In the genomic region with DNA sequence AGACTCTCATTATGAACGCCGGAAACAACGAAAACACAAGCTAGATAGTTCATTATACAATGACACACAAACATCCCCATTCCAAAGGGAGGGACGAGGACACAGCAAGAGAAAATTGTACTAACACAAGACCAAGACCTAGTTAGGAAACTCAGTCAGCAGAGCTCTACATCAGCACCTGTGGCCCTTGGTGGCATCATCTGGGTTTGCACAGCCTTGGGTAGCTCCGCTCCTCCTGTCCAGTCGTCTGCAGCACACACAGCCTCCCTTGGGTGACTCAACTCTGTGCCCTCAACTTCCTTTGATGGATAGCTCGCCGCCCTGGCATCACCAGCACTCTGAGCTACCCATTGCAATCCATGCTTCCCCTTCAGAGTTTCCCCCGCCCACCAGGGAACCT, we compare ENCODE assay signal across 24 mouse cellular contexts.
"Had no signal": no experiment of that assay in that cellular context is flagged by ENCODE, and none has a peak within 500 bp of the region (broad histone marks: within the 10 kb centered on the region; RNA-seq: fewer than 3 reads in every experiment).

No protein-coding gene starts in this region.

- H3K9me3 ChIP-seq: heart, embryonic 10.5 days; hindbrain, embryonic 15.5 days; kidney, embryonic 15.5 days; limb, embryonic 13.5 days; limb, embryonic 15.5 days; liver, embryonic 12.5 days had no signal

- H3K4me2 ChIP-seq: heart, embryonic 12.5 days; hindbrain, embryonic 13.5 days; hindbrain, embryonic 15.5 days; kidney, embryonic 15.5 days; limb, embryonic 13.5 days; limb, embryonic 15.5 days; liver, embryonic 12.5 days had no signal

- H3K27me3 ChIP-seq: heart, embryonic 12.5 days; hindbrain, embryonic 13.5 days; hindbrain, embryonic 15.5 days; kidney, embryonic 15.5 days; limb, embryonic 13.5 days; limb, embryonic 15.5 days; liver, embryonic 12.5 days had no signal

- H3K4me3 ChIP-seq: heart, embryonic 10.5 days; heart, embryonic 12.5 days; hindbrain, embryonic 13.5 days; hindbrain, embryonic 15.5 days; kidney, embryonic 15.5 days; limb, embryonic 13.5 days; limb, embryonic 15.5 days; liver, embryonic 12.5 days had no signal

- H3K9ac ChIP-seq: heart, embryonic 12.5 days; hindbrain, embryonic 13.5 days; hindbrain, embryonic 15.5 days; kidney, embryonic 15.5 days; limb, embryonic 13.5 days; limb, embryonic 15.5 days; liver, embryonic 12.5 days had no signal

- H3K4me1 ChIP-seq: heart, embryonic 10.5 days; heart, embryonic 12.5 days; hindbrain, embryonic 13.5 days; hindbrain, embryonic 15.5 days; limb, embryonic 13.5 days; limb, embryonic 15.5 days had no signal

- DNase-seq: gastrocnemius, postnatal 14 days; gastrocnemius, postnatal 36 days; heart, adult 18-20 months; heart, postnatal 14 days; heart, postnatal 36 days; kidney, adult 11 months; kidney, adult 2 months; kidney, adult 9 months; kidney, postnatal 14 days; kidney, postnatal 36 days; layer of hippocampus, adult 9-11 months; layer of hippocampus, postnatal 36 days; left cerebral cortex, postnatal 4 days had no signal

- H3K27ac ChIP-seq: heart, embryonic 10.5 days; hindbrain, embryonic 13.5 days; hindbrain, embryonic 15.5 days; hindbrain, postnatal 0 days; kidney, embryonic 15.5 days; kidney, postnatal 0 days; limb, embryonic 13.5 days; limb, embryonic 15.5 days; liver, embryonic 12.5 days had no signal

- H3K36me3 ChIP-seq: heart, embryonic 10.5 days; heart, embryonic 12.5 days; hindbrain, embryonic 13.5 days; hindbrain, embryonic 15.5 days; kidney, embryonic 15.5 days; limb, embryonic 13.5 days; limb, embryonic 15.5 days; liver, embryonic 12.5 days had no signal

- ATAC-seq: hindbrain, postnatal 0 days; intestine, embryonic 16.5 days; liver, embryonic 12.5 days had no signal
